In the genomic region with DNA sequence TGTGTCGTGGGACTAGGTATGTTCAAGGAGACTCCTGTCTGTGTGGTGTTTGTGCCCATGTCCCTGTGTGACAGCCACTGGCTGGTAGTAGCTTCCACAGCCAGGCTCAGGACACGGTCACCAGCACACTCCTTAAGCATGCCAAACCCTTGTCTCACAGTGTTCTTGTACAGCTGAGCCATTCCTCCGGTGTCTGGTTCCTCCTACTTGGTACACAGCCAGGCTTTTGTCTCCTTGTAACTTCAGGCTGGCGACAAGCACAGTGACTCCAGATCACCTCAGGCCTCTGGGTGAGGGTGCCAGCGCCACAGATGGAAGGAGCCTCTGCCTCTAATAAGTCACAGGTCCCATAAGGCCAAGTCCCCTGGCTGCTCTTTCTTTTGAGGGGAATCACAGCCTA, we compare ENCODE assay signal across 15 mouse cellular contexts.
A peak's percentile ranks its signal among the peaks of the same experiment; 100 is the strongest.
DNase-seq lines count a peak whose midpoint lies in the region; ATAC-seq and TF ChIP-seq lines count a peak whose summit lies in the region.
"Had no signal": no experiment of that assay in that cellular context is flagged by ENCODE, and none has a peak within 500 bp of the region (broad histone marks: within the 10 kb centered on the region; RNA-seq: fewer than 3 reads in every experiment).

No protein-coding gene starts in this region.

- no peak for TF ChIP-seq CTCF in layer of hippocampus, adult 2 months (conservative IDR thresholded peaks at IDR 0.05)
- no peak for TF ChIP-seq CTCF in lung, postnatal 0 days (IDR thresholded peaks at IDR 0.05)

- H3K9ac ChIP-seq in lung, postnatal 0 days (replicated peaks; ENCODE audit: low read depth): no peak overlapping the region
- H3K9ac ChIP-seq: forebrain, embryonic 12.5 days had no signal

- H3K4me1 ChIP-seq in lung, postnatal 0 days (ENCODE audit: insufficient read depth, low read depth, low read length): no peaks in the 10 kb centered on the region
- H3K4me1 ChIP-seq: megakaryocyte, embryonic 14.5 days had no signal

- no peaks in the 10 kb centered on the region for H3K27me3 ChIP-seq in lung, postnatal 0 days (replicated peaks; ENCODE audit: insufficient read depth, low read length)
- H3K27me3 ChIP-seq: CH12.LX had no signal

- DNase-seq in heart, adult 11 months: peak; percentile 89
- no peak for DNase-seq in heart, adult 9 months (ENCODE audit: low spot score in 2 of 2)
- no peak for DNase-seq in layer of hippocampus, adult 2 months (ENCODE audit: low spot score in 2 of 2)
- no peak for DNase-seq in layer of hippocampus, postnatal 14 days (ENCODE audit: low spot score in 2 of 2)
- peak; percentile 25 for DNase-seq in brain, adult 2 months (ENCODE audit: low read depth, low spot score)
- DNase-seq in lung, postnatal 0 days (ENCODE audit: low spot score): peak; percentile 39
- no peak for DNase-seq in left cerebral cortex, adult 18-20 months (ENCODE audit: low spot score in 2 of 2)
- DNase-seq: liver; spleen, adult 18-20 months; thymus, adult 18-20 months had no signal

- no peak for TF ChIP-seq EP300 in lung, postnatal 0 days (IDR thresholded peaks at IDR 0.05)

- no peaks in the 10 kb centered on the region for H3K9me3 ChIP-seq in lung, postnatal 0 days (ENCODE audit: low read length)
- H3K9me3 ChIP-seq: forebrain, embryonic 12.5 days; megakaryocyte, embryonic 14.5 days had no signal

- H3K27ac ChIP-seq in layer of hippocampus, adult 2 months: peak overlapping the region; percentile 80; the same call in 1 of the 2 replicates
- no peak overlapping the region for H3K27ac ChIP-seq in lung, postnatal 0 days (ENCODE audit: low read length)

- no peak overlapping the region for H3K4me2 ChIP-seq in lung, postnatal 0 days (replicated peaks; ENCODE audit: low read depth, low read length)

- H3K36me3 ChIP-seq in lung, postnatal 0 days (ENCODE audit: insufficient read depth, low read length): no peaks in the 10 kb centered on the region
- H3K36me3 ChIP-seq: forebrain, embryonic 12.5 days had no signal

- WGBS in lung, postnatal 0 days: 31% methylated on average over 5 of the region's 5 CpGs

- ATAC-seq in lung, postnatal 0 days: peak; percentile 75
- ATAC-seq: inflammation-experienced regulatory T-cells, adult 6 months had no signal

- no peak overlapping the region for H3K4me3 ChIP-seq in layer of hippocampus, adult 2 months
- no peak overlapping the region for H3K4me3 ChIP-seq in lung, postnatal 0 days (ENCODE audit: low read depth, low read length)
- H3K4me3 ChIP-seq: forebrain, embryonic 12.5 days; megakaryocyte, embryonic 14.5 days; myocyte had no signal

Comparison
In these comparisons a context has a peak if more than half of its experiments do, and no peak if none do; other contexts are left out.
1. DNase-seq: peak in heart, adult 11 months (single experiment), brain, adult 2 months (single experiment) and lung, postnatal 0 days (single experiment); none in heart, adult 9 months (0 of 2), layer of hippocampus, adult 2 months (0 of 2), layer of hippocampus, postnatal 14 days (0 of 2) and left cerebral cortex, adult 18-20 months (0 of 2).